Mouse (Mus musculus) myocyte (in vitro differentiated cells): Measurements from ENCODE around the gene Dap. TPM values are rescaled to one million over a fixed set of nuclear protein-coding genes. Genes with fewer than 3 reads are reported as not detected.

Experiments
- H3K27me3 ChIP-seq: one replicate; pipeline ENCODE4 v1.6.1; 2011; ENCODE audit not compliant: control insufficient read depth, insufficient read depth, insufficient read length
- H3K36me3 ChIP-seq: one replicate; pipeline ENCODE4 v1.6.1; 2011; ENCODE audit not compliant: control insufficient read depth, insufficient read depth
- H3K4me2 ChIP-seq: one replicate; pipeline ENCODE4 v1.6.1; 2011; ENCODE audit warnings: low read depth, control low read depth
- H3K4me3 ChIP-seq: one replicate; pipeline ENCODE4 v1.5.1; 2011; ENCODE audit warnings: mild to moderate bottlenecking, control low read depth, moderate library complexity
- H3K79me2 ChIP-seq: one replicate; pipeline ENCODE4 v1.6.1; 2011; ENCODE audit not compliant: control insufficient read depth, insufficient read depth
- H3ac ChIP-seq: one replicate; pipeline ENCODE4 v1.6.1; 2011; ENCODE audit not compliant: control insufficient read depth, insufficient read length
- CEBPB ChIP-seq: IDR thresholded peaks from 2 replicates; pipeline ENCODE4 v1.6.1; 2011; ENCODE audit warnings: mild to moderate bottlenecking, moderate library complexity; ENCODE audit not compliant: poor library complexity, insufficient read depth, severe bottlenecking
- E2F4 ChIP-seq: IDR thresholded peaks from one replicate; pipeline ENCODE4 v1.6.1; 2011; ENCODE audit warnings: mild to moderate bottlenecking, control low read depth, moderate library complexity; ENCODE audit not compliant: insufficient read depth
- MAX ChIP-seq: IDR thresholded peaks from one replicate; pipeline ENCODE4 v1.6.1; 2011; ENCODE audit warnings: low read depth, mild to moderate bottlenecking, control low read depth
- MYOD1 ChIP-seq, 3 experiments: IDR thresholded peaks; one replicate each; pipeline ENCODE4 v1.6.1; 2011; ENCODE audit warnings: control low read depth in 2 of 3, low read depth in 2 of 3, mild to moderate bottlenecking in 2 of 3, moderate library complexity in 1 of 3; ENCODE audit not compliant: insufficient read length in 2 of 3, control insufficient read depth in 1 of 3
- MYOG ChIP-seq, 3 experiments: IDR thresholded peaks; one replicate each; pipeline ENCODE4 v1.6.1; 2011; ENCODE audit warnings: control low read depth in 2 of 3, low read depth in 2 of 3, mild to moderate bottlenecking in 2 of 3; ENCODE audit not compliant: insufficient read length in 2 of 3, control insufficient read depth in 1 of 3, insufficient read depth in 1 of 3
- POLR2A ChIP-seq: IDR thresholded peaks from one replicate; pipeline ENCODE4 v1.6.1; 2011; ENCODE audit warnings: low read depth, mild to moderate bottlenecking, control low read depth, moderate library complexity; ENCODE audit not compliant: insufficient read length
- POLR2AphosphoS2 ChIP-seq: IDR thresholded peaks from one replicate; pipeline ENCODE4 v1.6.1; 2011; ENCODE audit warnings: low read depth, control low read depth; ENCODE audit not compliant: insufficient read length
- REST ChIP-seq: IDR thresholded peaks from one replicate; pipeline ENCODE4 v1.6.1; 2011; ENCODE audit warnings: mild to moderate bottlenecking, control low read depth, moderate library complexity; ENCODE audit not compliant: insufficient read depth, insufficient read length
- SRF ChIP-seq: IDR thresholded peaks from one replicate; pipeline ENCODE4 v1.6.1; 2011; ENCODE audit warnings: low read depth; ENCODE audit not compliant: control insufficient read depth, insufficient read length
- TCF12 ChIP-seq: IDR thresholded peaks from one replicate; pipeline ENCODE4 v1.6.1; 2011; ENCODE audit warnings: mild to moderate bottlenecking, control low read depth; ENCODE audit not compliant: poor library complexity, insufficient read depth, severe bottlenecking
- TCF3 ChIP-seq: IDR thresholded peaks from one replicate; pipeline ENCODE4 v1.6.1; 2011; ENCODE audit warnings: low read depth, control low read depth; ENCODE audit not compliant: insufficient read length
- USF1 ChIP-seq: IDR thresholded peaks from one replicate; pipeline ENCODE4 v1.6.1; 2011; ENCODE audit warnings: low read depth, mild to moderate bottlenecking, control low read depth, moderate library complexity
- polyA plus RNA-seq: library from polyadenylated mRNA; unstranded; fragments of >200 nt; fragmentation: generic; extraction: Trizol; gene quantifications from one replicate; pipeline ENCODE4 v1.2.1, GENCODE M21; 2012; ENCODE audit warnings: missing spikeins

Dap gene
- polyA plus RNA-seq, 1 experiment, result 417 TPM

- TF ChIP-seq POLR2AphosphoS2, result no peak
- TF ChIP-seq MYOG (IDR thresholded peaks at IDR 0.05; ENCODE audit: control insufficient read depth in 1 of 3, insufficient read depth in 1 of 3, insufficient read length in 2 of 3, low read depth in 2 of 3), result no peak
- no peak for TF ChIP-seq USF1
- TF ChIP-seq POLR2A, result no peak
- no peak for TF ChIP-seq MAX
- TF ChIP-seq TCF3, result no peak
- TF ChIP-seq REST, result no peak
- TF ChIP-seq SRF, result no peak
- TF ChIP-seq TCF12, result no peak
- no peak for TF ChIP-seq E2F4
- no peak for TF ChIP-seq MYOD1 (IDR thresholded peaks at IDR 0.05; ENCODE audit: control insufficient read depth in 1 of 3, insufficient read length in 2 of 3, low read depth in 2 of 3)
- TF ChIP-seq CEBPB, result no peak
- no peak overlapping the region for H3K4me2 ChIP-seq
- no peaks in the 10 kb centered on the region for H3K27me3 ChIP-seq
- H3ac ChIP-seq, result no peak overlapping the region
- H3K79me2 ChIP-seq, result peaks cover 94% of the 10 kb centered on the region
- H3K4me3 ChIP-seq, result no peak overlapping the region
- peaks cover 34% of the 10 kb centered on the region for H3K36me3 ChIP-seq
Observed at GRCm38 (mm10) chr15:31253380-31253779, 29.3 kb downstream of the Dap start.

GRCm38 (mm10) chr15:31253963-31254362 is 29.8 kb downstream of the Dap start:
- H3K79me2 ChIP-seq, result peaks cover 88% of the 10 kb centered on the region
- H3K27me3 ChIP-seq, result no peaks in the 10 kb centered on the region
- TF ChIP-seq TCF3, result no peak
- TF ChIP-seq TCF12, result no peak
- TF ChIP-seq E2F4, result no peak
- no peak for TF ChIP-seq POLR2AphosphoS2
- TF ChIP-seq REST, result no peak
- TF ChIP-seq CEBPB, result no peak
- TF ChIP-seq MYOD1 (IDR thresholded peaks at IDR 0.05; ENCODE audit: control insufficient read depth in 1 of 3, insufficient read length in 2 of 3, low read depth in 2 of 3), result no peak
- TF ChIP-seq SRF, result no peak
- no peak for TF ChIP-seq POLR2A
- peaks cover 29% of the 10 kb centered on the region for H3K36me3 ChIP-seq
- H3ac ChIP-seq, result no peak overlapping the region
- no peak overlapping the region for H3K4me3 ChIP-seq
- H3K4me2 ChIP-seq, result no peak overlapping the region

- H3ac ChIP-seq, result no peak overlapping the region
- peaks cover 77% of the 10 kb centered on the region for H3K79me2 ChIP-seq
- H3K36me3 ChIP-seq, result peaks cover 24% of the 10 kb centered on the region
- no peak overlapping the region for H3K4me3 ChIP-seq
- TF ChIP-seq E2F4 (no peak), MYOD1 (IDR thresholded peaks at IDR 0.05; ENCODE audit: control insufficient read depth in 1 of 3, insufficient read length in 2 of 3, low read depth in 2 of 3) (peak in 2 of 3 experiments; percentile 23 to 58), POLR2AphosphoS2 (no peak), MYOG (IDR thresholded peaks at IDR 0.05; ENCODE audit: control insufficient read depth in 1 of 3, insufficient read depth in 1 of 3, insufficient read length in 2 of 3, low read depth in 2 of 3) (peak in 1 of 3 experiments; percentile 65)
- no peak overlapping the region for H3K4me2 ChIP-seq
- no peaks in the 10 kb centered on the region for H3K27me3 ChIP-seq
Observed at GRCm38 (mm10) chr15:31254939-31255535, 30.9 kb downstream of the Dap start.

- Histone ChIP-seq H3K4me3 (no peak overlapping the region), H3ac (no peak overlapping the region), H3K4me2 (no peak overlapping the region), H3K36me3 (peaks cover 17% of the 10 kb centered on the region), H3K27me3 (no peaks in the 10 kb centered on the region), H3K79me2 (peaks cover 70% of the 10 kb centered on the region)
- no peak for TF ChIP-seq CEBPB
- no peak for TF ChIP-seq TCF3
- TF ChIP-seq E2F4, result no peak
- TF ChIP-seq REST, result no peak
- TF ChIP-seq MYOD1 (IDR thresholded peaks at IDR 0.05; ENCODE audit: control insufficient read depth in 1 of 3, insufficient read length in 2 of 3, low read depth in 2 of 3), result peak in 1 of 3 experiments; percentile 22
- TF ChIP-seq MYOG (IDR thresholded peaks at IDR 0.05; ENCODE audit: control insufficient read depth in 1 of 3, insufficient read depth in 1 of 3, insufficient read length in 2 of 3, low read depth in 2 of 3), result peak in 1 of 3 experiments; percentile 19
Observed at GRCm38 (mm10) chr15:31255762-31256161, 31.6 kb downstream of the Dap start.

GRCm38 (mm10) chr15:31257329-31257728 is 33.2 kb downstream of the Dap start:
- no peak overlapping the region for H3ac ChIP-seq
- peaks cover 18% of the 10 kb centered on the region for H3K36me3 ChIP-seq
- no peak overlapping the region for H3K4me3 ChIP-seq
- no peak overlapping the region for H3K4me2 ChIP-seq
- no peaks in the 10 kb centered on the region for H3K27me3 ChIP-seq
- TF ChIP-seq CEBPB (no peak), TCF12 (no peak), REST (no peak), USF1 (no peak), MAX (no peak), SRF (no peak), POLR2AphosphoS2 (no peak), POLR2A (no peak), MYOG (IDR thresholded peaks at IDR 0.05; ENCODE audit: control insufficient read depth in 1 of 3, insufficient read depth in 1 of 3, insufficient read length in 2 of 3, low read depth in 2 of 3) (no peak), MYOD1 (IDR thresholded peaks at IDR 0.05; ENCODE audit: control insufficient read depth in 1 of 3, insufficient read length in 2 of 3, low read depth in 2 of 3) (no peak), E2F4 (no peak), TCF3 (no peak)
- peaks cover 54% of the 10 kb centered on the region for H3K79me2 ChIP-seq
